Mouse (Mus musculus) cerebellum, postnatal 10 days (tissue): Measurements from ENCODE around the gene Mmrn1.

Experiments
- DNase-seq, 2 experiments: peaks; one replicate each; pipeline ENCODE4 v3.0.0; 2021; ENCODE audit warnings: mixed read lengths in 2 of 2

Gene Mmrn1

GRCm38 (mm10) chr6:60994114-60994513, 69.3 kb downstream of the Mmrn1 start:
- DNase-seq: no peak

DNA sequence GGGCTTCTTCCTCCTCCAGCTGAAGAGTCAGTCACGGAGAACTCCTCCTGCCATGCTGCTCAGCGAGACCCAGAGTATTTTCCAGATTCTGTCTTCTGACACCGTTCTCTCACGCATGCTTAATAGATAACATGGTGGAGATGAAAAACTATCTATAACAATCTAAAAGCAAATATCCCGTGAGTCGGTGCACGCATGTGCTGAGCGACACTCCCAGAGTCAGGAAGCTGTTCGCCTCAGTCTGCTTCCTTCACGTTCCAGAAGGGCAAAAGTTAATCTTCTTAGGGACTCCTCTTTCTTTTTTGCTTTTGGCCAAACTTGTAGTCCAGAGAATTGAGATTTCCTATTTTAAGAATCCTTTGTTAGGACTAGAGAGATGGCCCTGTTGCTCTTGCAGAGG, 69.7 kb downstream of the Mmrn1 start:
- DNase-seq: no peak

- DNase-seq: no peak
Measured at GRCm38 (mm10) chr6:60995596-60995995, 70.8 kb downstream of the Mmrn1 start.

GRCm38 (mm10) chr6:60996328-60996727, 71.6 kb downstream of the Mmrn1 start:
- no peak for DNase-seq

GRCm38 (mm10) chr6:61001003-61001790, 76.4 kb downstream of the Mmrn1 start:
- DNase-seq: no peak

GRCm38 (mm10) chr6:61003916-61004765, 79.4 kb downstream of the Mmrn1 start:
- DNase-seq: no peak

- no peak for DNase-seq
Measured at GRCm38 (mm10) chr6:61013780-61014179, 89.0 kb downstream of the Mmrn1 start.

- DNase-seq: no peak
Measured at GRCm38 (mm10) chr6:61019689-61020088, 94.9 kb downstream of the Mmrn1 start.

- no peak for DNase-seq
Measured at GRCm38 (mm10) chr6:61020995-61021394, 96.2 kb downstream of the Mmrn1 start.

GRCm38 (mm10) chr6:61033251-61033650, 108.5 kb downstream of the Mmrn1 start:
- DNase-seq: peak; percentile 18 to 21
